Mouse (Mus musculus): ENCODE results near the gene Rab23.

GRCm38 (mm10) chr1:33784561-33784960 is 64.9 kb downstream of the Rab23 start:
- TF ChIP-seq POLR2A (IDR thresholded peaks at IDR 0.05; ENCODE audit: borderline replicate concordance, low read depth, low read length) (no peak), CTCF (IDR thresholded peaks at IDR 0.05; ENCODE audit: low read depth, low read length) (no peak)
